Mouse (Mus musculus) megakaryocyte progenitor cell, adult 5-6 weeks (primary cell): ENCODE results near the gene Tyw1. TPM values are rescaled to one million over a fixed set of nuclear protein-coding genes. Genes with fewer than 3 reads are reported as not detected.

Experiments used
- ATAC-seq: replicated peaks from 2 replicates; pipeline ENCODE4 v1.8.0; 2016; ENCODE audit warnings: mild to moderate bottlenecking, moderate TSS enrichment, inconsistent platforms; ENCODE audit not compliant: poor library complexity
- total RNA-seq, 2 experiments: library from RNA; stranded (forward) in 1 of 2; stranded (reverse) in 1 of 2; fragments of 157-497, 149-512 nt in 1 of 2; fragments of 200-1000 nt in 1 of 2; gene quantifications; 2 replicates each; pipeline versions ENCODE4 v1.2.3 to v1.2.4; 2015 to 2017

Tyw1 gene
- total RNA-seq, 2 experiments from 2014 or later, result 17.0 to 37.7 TPM

DNA sequence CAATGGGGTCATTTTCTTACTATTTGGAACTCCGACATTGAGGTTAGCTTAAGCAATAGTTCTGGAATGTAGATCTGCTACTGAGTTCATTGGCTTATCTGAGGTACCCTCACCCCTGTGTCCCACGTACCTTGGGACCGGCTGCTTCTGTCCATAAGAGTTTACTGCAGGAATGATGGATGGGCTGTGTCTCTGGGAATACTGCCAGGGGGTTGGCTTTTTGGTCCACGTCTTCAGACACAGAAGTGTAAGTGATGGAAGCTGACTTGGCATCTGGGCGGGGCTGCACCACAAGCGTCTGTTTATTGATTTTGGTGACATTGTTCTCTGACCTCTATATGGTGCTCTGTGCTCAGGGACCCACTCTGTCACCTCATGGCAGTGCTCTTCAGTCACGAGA lies 55.4 kb downstream of the Tyw1 start:
- ATAC-seq, result no peak

GRCm38 (mm10) chr5:130313488-130313887 lies 58.1 kb downstream of the Tyw1 start:
- no peak for ATAC-seq

DNA sequence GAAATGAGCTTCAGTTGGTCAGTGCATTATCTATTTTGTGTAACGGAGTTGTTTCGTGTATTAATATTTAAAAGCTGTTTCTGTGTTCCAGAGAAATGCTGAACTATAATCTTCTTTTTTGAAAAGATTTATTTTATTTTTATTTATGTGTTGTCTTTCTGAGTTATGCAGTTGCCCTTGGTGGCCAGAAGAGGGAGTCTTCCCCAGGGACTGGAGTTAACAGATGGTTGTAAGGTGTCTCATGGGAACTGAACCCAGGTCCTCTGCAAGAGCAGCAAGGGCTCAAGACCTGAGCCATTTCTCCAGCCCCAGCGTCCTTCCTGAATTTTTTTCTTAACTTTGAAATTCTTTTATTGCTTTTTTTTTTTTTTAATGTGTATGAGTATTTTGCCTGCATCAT lies 59.5 kb downstream of the Tyw1 start:
- 0 out of 2 replicates have a peak, but pooled peaks have one; percentile 39 for ATAC-seq

GRCm38 (mm10) chr5:130316321-130316720 lies 60.9 kb downstream of the Tyw1 start:
- ATAC-seq, result no peak

- ATAC-seq, result no peak
Measured at GRCm38 (mm10) chr5:130319783-130320182, 64.4 kb downstream of the Tyw1 start.

GRCm38 (mm10) chr5:130320485-130320884 lies 65.1 kb downstream of the Tyw1 start:
- peak; percentile 95 for ATAC-seq

GRCm38 (mm10) chr5:130325486-130325885 lies 70.1 kb downstream of the Tyw1 start:
- no peak for ATAC-seq

DNA sequence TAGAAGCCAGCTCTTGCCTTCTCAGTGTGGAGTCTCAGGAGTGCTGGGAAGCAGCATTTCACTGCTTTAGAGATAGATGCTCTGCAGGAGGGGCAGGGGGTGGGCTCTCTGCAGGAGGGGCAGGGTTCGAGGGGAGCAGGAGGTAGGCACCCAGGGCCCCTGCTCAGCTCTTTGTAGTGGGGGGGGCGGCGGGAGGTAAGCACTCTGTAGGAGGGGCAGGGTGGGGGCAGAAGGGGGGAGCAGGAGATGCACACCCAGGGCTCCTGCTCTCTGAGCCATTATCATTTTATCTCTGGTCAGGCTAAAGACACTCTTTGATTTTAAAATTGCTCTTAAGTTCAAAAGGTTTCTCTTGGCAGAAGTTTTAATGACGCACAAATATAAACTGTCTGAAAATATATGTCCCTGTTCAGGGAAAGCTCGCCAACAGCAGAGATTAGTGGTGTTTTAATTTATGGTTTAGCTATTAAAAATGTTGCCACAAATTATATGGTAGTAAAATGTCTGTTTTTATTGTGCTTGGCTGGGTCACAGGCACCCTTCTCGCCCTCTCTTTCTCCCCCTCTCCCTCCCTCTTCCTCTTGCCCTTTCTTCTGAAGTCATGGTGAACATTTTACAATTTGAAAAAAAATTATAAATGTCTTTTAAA lies 72.3 kb downstream of the Tyw1 start:
- no peak for ATAC-seq

DNA sequence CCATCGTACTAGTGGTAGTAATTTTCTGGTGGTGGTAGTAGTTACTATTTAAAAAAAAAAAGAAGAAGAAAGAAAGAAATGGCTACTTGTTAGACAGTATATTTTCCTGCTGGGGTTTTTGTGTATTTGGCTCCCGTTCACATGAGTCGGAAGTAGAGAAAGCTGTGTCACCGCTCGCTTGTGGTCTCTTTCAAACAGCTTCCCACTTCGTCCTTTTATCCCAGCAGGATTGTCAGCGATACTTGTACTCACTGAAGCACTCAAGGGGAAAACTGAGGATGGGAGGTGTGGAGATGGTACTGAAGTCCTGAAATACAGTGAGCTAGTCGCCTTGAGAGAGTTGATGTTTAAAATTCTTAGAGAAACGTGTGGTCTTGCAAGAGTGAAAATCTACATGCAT lies 72.9 kb downstream of the Tyw1 start:
- ATAC-seq, result no peak

DNA sequence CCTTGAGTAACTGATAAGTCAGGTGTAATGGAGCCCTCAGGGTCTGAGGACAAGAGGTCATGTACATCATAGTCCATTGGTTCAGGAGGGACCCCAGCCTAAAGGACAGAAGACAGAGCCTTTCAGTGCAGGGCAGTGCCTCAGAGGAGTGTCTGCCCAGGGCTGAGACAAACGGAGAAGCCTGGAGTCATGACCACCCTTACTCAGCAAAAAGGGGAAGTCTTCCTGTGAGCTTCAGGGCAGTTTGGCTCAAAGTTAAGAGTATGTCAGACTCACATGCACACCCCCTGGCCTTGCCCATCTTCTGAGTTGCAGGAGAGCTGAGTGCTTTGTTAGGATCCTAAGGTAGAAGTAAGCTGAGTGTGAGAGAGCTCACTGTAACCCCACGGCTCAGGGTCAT lies 74.5 kb downstream of the Tyw1 start:
- ATAC-seq, result peak; percentile 64

DNA sequence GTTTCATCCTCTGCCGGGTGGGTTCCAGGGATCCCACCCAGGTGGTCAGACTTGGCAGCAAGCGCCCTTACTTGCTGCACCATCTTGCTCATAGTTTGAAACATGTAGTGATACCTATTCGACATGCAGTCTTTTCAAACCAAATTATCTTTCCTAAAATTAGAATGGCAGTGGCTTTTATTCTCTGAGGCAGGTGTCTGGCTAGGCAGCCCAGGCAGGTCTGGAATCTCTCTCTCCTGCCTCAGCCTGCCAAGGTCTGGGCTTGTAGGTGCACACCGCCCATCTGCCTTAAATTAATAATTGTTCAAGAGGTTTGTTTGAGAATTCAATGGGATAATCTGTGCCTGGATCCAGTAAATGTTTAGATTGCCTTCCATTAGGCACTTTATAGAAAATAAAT lies 75.4 kb downstream of the Tyw1 start:
- no peak for ATAC-seq

DNA sequence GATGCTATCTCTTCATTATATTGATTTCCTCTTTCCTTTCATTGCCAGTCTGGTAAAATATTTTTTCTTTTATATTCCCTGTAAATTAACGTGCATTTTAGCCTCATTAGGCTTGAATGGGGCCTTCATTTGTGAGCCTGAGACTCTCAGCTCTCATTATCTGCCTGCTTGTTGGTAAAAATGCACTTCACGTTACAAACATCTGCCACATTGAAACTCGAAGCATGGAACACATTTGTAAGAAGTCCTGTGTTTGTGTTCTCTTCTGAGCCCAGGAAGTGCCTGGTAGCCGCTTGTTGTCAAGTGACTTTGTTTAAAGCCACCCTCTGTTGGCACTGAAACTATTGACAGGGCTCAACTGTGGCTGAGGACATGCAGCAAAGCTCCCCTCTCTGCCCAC lies 75.8 kb downstream of the Tyw1 start:
- no peak for ATAC-seq

GRCm38 (mm10) chr5:130333566-130333965 lies 78.1 kb downstream of the Tyw1 start:
- no peak for ATAC-seq

- ATAC-seq, result no peak
Measured at GRCm38 (mm10) chr5:130333971-130334370, 78.6 kb downstream of the Tyw1 start.

GRCm38 (mm10) chr5:130335462-130335861 lies 80.0 kb downstream of the Tyw1 start:
- ATAC-seq, result no peak

GRCm38 (mm10) chr5:130340656-130341055 lies 85.2 kb downstream of the Tyw1 start:
- no peak for ATAC-seq

DNA sequence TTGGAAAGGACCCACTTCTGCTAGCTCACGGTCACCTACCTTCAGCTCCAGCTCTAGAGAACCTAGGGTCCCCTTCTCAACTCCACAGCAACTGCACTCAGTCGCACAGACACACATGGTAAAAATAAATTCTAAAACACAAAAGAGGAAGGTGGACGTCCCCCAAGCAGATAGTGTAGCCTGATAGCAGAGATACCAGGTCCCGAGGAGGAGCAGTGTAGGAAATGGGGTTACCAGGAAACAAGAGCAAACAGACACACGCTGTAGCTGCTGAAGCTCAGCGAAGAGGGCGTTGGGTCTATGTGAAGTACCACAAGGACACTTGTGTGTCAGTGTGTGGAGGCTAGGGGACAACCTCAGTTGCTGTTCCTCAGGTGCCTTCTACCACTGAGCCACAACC lies 89.6 kb downstream of the Tyw1 start:
- ATAC-seq, result 0 out of 2 replicates have a peak, but pooled peaks have one; percentile 14

DNA sequence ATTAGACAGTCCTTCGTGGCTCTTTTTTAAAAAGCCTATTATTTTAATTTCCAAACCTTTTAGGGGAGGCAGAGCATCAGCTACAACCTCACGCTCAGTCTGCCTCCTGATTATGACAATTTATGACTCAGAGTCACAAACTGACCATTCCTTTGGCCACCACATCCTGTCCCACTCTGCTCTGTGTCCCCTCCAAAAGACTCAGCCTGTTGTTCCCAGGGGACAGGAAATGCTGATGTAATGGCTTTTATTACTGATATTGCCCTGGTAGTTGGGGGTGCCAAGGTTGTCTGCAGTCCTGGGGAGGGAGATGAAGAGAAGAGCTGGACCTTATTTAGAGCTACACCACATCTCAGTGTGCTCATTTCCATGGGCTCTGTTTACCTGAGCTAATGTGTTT lies 90.5 kb downstream of the Tyw1 start:
- ATAC-seq, result no peak

GRCm38 (mm10) chr5:130355223-130355622 lies 99.8 kb downstream of the Tyw1 start:
- ATAC-seq, result no peak

GRCm38 (mm10) chr5:130363111-130363510 lies 107.7 kb downstream of the Tyw1 start:
- ATAC-seq, result no peak

- ATAC-seq, result no peak
Measured at GRCm38 (mm10) chr5:130363773-130364172, 108.4 kb downstream of the Tyw1 start.

- ATAC-seq, result no peak
Measured at GRCm38 (mm10) chr5:130368236-130368635, 112.8 kb downstream of the Tyw1 start.

DNA sequence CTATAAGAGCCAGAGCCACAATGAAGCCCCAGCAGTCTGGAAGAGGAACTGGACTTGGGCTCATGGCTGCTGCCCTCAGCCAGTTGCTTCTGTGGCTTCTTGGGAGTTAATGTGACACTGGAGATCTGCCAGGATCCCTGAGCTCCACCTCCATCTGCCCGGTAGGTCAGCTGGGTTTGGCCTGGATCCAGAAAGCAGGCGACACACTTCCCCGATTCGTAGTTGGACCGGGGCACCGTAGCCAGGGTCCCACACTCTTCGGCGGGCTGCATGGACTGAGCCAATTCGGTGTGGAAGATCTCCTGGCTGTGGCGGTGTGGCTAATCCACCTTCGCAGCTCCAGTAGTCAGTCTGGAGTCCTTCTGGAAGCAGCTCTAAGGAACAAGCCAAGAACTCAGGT lies 113.8 kb downstream of the Tyw1 start, which contains the start of gene Caln1:
Gene Caln1 (plus strand): TSS at position 219 of the 400 bp plus-strand sequence.
- no peak for ATAC-seq
